Mouse (Mus musculus) ES-Bruce4 (cell line): Measurements from ENCODE around the gene Txnrd1.

Source experiments
- CTCF ChIP-seq: IDR thresholded peaks from one replicate; pipeline ENCODE4 v1.8.1; 2011; ENCODE audit warnings: low read depth, low read length
- POLR2A ChIP-seq: IDR thresholded peaks from one replicate; pipeline ENCODE4 v1.8.1; 2011; ENCODE audit warnings: low read length; ENCODE audit not compliant: insufficient read depth

DNA sequence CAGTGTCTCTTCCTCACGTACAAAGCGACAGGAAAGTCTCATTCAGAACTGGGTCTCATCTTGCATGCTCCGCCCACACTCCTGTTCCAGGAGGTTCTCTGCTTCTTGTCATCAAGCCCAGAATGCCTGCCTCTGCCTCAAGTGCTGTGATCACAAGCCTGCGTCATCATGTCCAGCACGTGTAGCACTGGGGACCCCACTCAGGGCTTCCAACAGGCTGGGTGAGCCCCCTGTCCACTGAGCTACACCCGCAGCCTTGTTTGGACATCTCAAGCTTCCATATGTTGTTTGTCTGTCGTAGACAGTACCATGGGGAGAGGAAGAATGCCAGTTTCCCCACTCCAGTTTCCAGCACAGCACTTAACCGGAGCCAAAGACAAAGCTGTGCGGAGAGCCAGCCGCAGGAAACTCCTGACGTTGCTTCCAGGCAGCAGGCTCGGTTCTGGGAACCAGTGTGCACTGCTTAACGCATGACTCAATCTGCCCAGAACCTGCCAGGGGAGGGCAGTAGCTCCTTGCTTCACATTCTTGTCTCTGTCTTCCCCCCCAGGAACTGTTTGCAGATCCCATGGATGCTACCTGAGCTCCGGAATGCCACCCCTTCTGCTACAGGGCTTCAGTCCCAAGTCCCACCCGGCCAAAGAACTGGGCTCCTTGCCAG lies 38.5 kb upstream of the Txnrd1 start:
- TF ChIP-seq POLR2A: no peak
- peak; percentile 64 for TF ChIP-seq CTCF
